Mouse (Mus musculus) olfactory bulb, adult 2 months (tissue): Measurements from ENCODE around the gene Synm.

Experiments
- CTCF ChIP-seq: fragments of 200-500 bp; IDR thresholded peaks from 2 replicates; pipeline ENCODE4 v1.5.1; 2012; ENCODE audit warnings: low read depth, mild to moderate bottlenecking, low read length, moderate library complexity; ENCODE audit not compliant: insufficient read depth
- POLR2A ChIP-seq: fragments of 200-500 bp; IDR thresholded peaks from 2 replicates; pipeline ENCODE4 v1.6.1; 2012; ENCODE audit warnings: mild to moderate bottlenecking, low read depth, low read length, moderate library complexity; ENCODE audit not compliant: insufficient read depth

- TF ChIP-seq CTCF: no peak
- no peak for TF ChIP-seq POLR2A
Observed at GRCm38 (mm10) chr7:67741706-67742105, 17.8 kb downstream of the Synm start.
